Mouse (Mus musculus) neutrophil, adult 5-6 weeks (primary cell): ENCODE measurements around the gene Snx17. TPM values are rescaled to one million over a fixed set of nuclear protein-coding genes. Genes with fewer than 3 reads are reported as not detected.
A peak's percentile ranks its signal among the peaks of the same experiment; 100 is the strongest.
"Not testable (repeated sequence)": the region's sequence is repeated elsewhere in the genome, so short reads cannot be mapped to it uniquely, and the experiment has no call there.

ENCODE experiments used
- ATAC-seq: fragments of 151-379, 151-347 bp; 2 replicates; pipeline ENCODE4 v1.8.0; 2017; ENCODE audit warnings: mild to moderate bottlenecking, moderate TSS enrichment; ENCODE audit not compliant: insufficient number of reproducible peaks, poor library complexity, low FRiP score, severe bottlenecking; ENCODE audit errors: extremely low read depth
- total RNA-seq: library from RNA; stranded (forward); fragments of 200-1000 nt; gene quantifications from 2 replicates; pipeline ENCODE4 v1.2.3, GENCODE M21; 2017

The Snx17 gene
- total RNA-seq, 1 experiment from 2014 or later, result 41.3 TPM

GRCm38 (mm10) chr5:31194486-31195485, 1.8 kb downstream of the Snx17 start:
- ATAC-seq, result no peak

GRCm38 (mm10) chr5:31195671-31196070, 2.6 kb downstream of the Snx17 start:
- no peak for ATAC-seq

DNA sequence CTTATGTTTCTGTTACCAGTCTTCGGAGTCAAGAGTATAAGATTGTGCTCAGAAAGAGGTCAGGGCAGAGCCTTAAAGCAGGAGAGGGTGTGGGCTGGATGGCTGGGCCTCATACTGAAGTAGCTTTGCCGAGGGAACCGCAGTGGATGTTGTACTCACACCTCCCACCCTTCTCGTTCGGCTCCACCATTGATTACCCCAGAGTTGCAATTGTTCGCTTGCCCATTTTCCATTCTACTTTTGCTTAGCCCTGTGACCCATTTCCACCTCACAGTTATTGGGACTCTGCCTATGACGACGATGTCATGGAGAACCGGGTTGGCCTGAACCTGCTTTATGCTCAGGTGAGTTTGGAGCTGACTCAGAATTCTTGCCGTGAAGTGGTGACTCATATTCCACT, 3.2 kb downstream of the Snx17 start:
- no peak for ATAC-seq

- ATAC-seq, result no peak
Observed at GRCm38 (mm10) chr5:31197072-31197471, 4.0 kb downstream of the Snx17 start.

DNA sequence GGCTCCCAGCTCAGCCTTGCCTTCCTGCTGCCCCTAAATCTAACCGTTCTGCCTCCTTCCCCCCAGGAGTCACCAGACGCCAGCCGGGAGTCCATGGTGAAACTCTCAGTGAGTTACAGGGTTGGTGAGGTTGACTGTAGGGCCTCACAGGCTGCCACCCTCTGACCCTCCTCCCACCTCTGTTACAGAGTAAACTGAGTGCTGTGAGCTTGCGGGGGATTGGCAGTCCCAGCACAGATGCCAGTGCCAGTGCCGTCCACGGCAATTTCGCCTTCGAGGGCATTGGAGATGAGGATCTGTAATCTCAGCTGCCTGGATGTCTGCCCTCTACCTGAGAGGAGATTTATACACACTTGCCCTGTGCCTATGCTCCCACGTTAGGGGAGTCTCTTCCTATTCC, 5.1 kb downstream of the Snx17 start:
- no peak for ATAC-seq

- no peak for ATAC-seq
Observed at GRCm38 (mm10) chr5:31198616-31199320, 5.7 kb downstream of the Snx17 start.

DNA sequence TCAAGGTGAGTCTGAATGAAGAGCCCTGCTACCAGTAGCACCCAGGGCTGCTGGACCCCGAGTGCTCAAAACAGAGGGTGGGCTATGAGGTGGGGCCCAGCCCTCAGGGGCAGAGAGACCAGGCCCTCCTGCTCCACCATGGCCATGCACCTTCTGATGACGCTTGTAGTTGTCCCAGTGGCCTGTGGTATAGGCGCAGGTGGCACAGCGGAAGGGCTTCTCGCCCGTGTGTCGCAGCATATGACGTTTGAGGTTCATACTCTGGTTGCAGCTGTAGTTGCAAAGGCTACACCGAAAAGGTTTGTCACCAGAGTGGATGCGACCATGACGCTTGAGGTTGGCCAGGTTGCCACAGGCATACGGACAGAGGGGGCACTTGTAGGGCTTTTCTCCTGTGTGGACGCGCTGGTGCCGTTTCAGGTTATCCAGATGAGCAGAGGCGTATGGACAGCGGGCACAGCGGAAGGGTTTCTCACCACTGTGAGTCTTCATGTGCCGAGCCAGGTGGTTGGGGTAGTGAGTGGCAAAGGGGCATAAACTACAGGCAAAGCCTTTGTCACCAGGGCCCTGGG, 6.4 kb downstream of the Snx17 start:
- ATAC-seq, result no peak

DNA sequence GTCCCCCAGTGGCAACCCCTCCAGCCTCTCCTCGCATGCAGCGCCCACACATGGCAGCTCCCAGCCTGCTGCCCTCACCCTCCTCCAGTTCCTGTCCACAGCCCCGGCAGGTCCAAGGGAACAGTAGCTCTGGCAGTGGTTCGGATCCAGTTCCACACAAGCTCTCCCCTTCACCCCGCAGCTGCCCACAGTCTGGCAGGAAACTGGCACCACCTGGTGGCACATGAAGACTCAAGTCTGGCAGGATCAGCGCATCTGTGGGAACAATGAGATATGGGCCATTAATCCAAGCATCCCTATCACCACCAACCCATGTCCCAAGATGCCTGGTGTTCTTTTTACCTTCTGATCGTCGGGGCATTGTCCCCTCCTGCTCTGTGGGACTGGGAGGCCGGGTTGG, 6.9 kb downstream of the Snx17 start:
- no peak for ATAC-seq

GRCm38 (mm10) chr5:31200327-31200768, 7.3 kb downstream of the Snx17 start:
- ATAC-seq, result no peak

GRCm38 (mm10) chr5:31201042-31201741, 8.2 kb downstream of the Snx17 start:
- ATAC-seq, result no peak

DNA sequence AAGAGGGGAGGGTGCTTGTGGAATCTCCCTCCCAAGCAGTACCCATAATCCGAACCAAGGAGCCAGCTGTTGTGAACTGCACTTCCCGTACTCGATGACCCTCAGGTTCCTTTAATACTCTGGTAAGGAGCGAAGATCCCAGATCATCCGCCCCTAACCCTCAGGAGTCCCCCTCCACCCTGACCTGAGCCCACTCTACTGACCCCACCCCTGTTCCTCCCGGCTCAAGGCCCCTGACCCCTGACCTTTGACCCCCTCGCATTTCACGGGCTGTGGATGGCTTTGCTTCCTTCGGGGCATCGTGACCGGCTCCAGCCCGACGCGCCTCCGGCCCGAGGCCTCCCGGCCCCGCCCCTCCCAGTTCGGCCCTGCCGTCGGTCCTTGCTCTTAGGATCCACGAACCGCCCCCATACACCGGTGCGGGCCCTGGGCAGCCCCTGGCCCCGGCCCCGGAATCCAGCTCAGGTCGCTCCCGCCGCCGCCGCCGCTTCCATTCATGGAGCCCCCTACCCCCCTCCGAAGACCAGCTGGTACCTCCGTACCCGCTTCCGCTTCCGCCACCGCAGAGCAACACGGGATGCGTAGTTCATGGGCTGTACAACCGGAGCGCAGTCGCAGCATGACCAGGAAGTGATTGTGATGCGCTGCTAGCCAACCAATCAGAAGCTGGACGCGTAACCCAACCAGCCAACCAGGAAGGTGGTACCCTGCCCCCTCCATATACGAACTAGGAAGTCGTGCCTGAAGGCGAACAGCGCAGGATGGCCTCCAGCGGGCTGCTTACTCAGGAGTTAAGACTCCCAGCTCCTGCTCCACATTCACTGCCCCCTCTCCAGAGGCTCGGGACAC, 8.9 kb downstream of the Snx17 start, which contains the start of gene Zfp513:
TSS of gene Zfp513 (minus strand) at position 562 of the 849 bp plus-strand sequence.
- peak; percentile 97 for ATAC-seq

DNA sequence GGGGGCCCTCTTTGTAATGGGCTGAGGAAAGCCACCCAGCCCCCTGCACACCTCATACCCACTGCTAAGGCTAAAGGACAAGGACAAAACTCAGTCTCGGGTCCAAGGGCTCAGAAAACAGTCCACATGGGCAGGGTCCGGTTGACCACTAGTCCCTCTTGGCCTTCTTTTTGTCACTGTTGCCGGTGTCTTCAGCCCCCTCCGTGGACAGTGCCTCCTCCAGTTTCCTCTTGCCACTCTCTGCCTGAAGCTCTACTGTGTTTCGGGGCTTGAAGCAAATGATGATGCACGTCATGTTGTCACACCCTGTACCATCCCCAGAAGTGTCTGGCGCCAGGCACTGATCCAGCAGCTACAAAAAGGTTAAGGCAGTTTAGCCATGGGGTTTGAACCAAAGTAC, 9.9 kb downstream of the Snx17 start:
- ATAC-seq, result no peak

DNA sequence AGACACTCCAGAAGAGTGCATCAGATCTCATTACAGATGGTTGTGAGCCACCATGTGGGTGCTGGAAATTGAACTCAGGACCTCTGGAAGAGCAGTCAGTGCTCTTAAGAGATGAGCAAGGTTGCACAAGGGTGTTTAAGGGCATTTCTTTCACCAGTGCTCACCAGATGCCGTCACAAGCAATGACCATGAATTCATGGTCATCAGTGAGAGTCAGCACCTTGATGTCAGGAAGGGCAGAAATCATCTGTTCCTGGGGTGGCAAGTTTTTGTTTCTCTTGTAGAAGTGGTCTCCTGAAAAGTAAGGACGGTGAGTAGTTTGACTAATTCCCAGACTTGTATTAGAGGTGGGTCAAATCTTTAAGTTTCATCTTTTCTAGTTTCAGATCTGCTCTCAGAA, 10.8 kb downstream of the Snx17 start:
- no peak for ATAC-seq

- ATAC-seq, result no peak
Observed at GRCm38 (mm10) chr5:31204421-31204820, 11.4 kb downstream of the Snx17 start.

DNA sequence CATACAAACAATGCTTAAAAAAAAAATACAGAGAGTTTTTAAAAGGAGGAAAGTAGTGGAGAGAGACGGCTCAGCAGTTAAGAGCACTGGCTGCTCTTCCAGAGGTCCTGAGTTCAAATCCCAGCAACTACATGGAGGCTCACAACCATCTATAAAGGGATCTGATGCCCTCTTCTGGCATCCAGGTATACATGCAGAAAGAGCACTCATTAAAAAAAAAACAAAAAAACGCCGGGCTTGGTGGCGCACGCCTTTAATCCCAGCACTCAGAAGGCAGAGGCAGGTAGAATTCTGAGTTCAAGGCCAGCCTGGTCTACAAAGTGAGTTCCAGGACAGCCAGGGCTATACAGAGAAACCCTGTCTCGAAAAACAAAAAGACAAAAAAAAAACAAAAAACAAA, 23.5 kb downstream of the Snx17 start:
- not testable (repeated sequence) for ATAC-seq

DNA sequence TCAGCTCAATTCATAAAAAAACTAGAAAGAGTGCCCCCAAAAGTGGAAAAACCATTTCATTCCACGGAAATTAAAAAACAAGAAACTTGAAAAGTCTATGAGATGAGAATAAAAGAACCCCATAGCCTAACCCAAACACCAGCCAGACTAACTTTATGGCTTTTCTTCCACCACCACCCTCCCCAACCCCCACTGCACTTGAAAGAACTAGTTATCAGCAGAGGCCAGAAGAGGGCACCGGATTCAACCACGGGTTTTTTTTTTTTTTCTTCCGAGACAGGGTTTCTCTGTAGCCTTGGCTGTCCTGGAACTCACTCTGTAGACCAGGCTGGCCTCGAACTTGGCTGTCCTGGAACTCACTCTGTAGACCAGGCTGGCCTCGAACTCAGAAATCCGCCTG, 25.3 kb downstream of the Snx17 start:
- ATAC-seq, result no peak

DNA sequence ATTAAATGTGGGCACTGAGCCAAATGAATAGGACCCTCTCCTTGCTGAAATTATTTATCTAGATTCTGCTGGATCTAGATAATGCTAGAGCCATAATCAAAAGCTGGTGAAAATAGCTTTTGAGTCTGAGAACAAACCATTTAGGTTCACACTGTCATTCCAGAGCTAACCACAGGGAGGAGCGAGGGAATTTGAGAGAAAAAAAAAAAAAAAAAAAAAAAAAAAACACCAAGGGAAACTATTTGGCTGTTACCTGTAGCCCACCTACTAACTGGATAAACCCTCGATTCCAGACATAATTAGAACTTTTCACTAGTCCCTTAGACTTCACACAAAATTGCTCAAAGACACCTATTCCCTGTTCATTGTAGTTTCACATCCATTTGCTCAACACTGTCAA, 26.0 kb downstream of the Snx17 start:
- no peak for ATAC-seq

- ATAC-seq, result no peak
Observed at GRCm38 (mm10) chr5:31219474-31219873, 26.4 kb downstream of the Snx17 start.
